Mouse (Mus musculus): ENCODE results near the gene Gm7694. TPM values are rescaled to one million over a fixed set of nuclear protein-coding genes. Genes with fewer than 3 reads are reported as not detected.

The Gm7694 gene
- total and polyA plus RNA-seq, 2 experiments from 2014 or later, result 2.9 to 3.9 TPM

DNA sequence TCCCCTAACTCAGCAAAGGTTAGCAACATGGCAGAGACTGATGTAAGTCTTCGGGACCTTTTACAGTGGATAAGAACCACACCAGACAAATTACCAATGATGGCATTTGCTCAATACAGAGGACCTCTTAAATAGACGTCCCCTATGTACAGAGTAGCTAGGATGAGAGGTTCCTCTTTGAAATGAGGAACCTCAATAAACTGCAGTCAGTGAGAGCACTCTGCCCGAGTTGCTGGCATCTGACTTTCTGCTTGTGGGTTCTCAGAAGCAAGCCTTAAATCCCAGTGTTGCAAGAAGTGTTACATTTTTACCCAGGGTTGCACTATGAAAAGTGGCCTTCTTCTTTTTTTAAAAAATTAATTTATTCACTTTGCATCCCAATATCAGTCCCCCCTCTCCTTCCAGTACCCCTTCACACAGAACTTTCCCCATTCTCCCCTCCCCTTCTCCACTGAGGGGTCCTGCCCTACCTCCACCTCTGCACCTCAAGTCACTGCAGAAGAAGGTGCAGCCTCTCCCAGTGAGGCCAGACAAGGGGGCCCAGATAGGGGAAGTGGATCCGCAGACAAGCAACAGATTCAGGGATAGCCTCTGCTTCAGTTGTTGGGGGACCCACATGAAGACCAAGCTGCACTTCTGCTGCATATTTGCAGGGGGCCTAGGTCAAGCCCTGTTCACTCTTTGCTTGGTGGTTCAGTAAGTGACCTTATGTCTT is 23.6 kb downstream of the Gm7694 start:
- H3K4me1 ChIP-seq (ENCODE audit: control insufficient read depth, insufficient read depth), result no peaks in the 10 kb centered on the region
- H3K27me3 ChIP-seq (ENCODE audit: control insufficient read depth, insufficient read depth, low read length), result no peaks in the 10 kb centered on the region
- no peak overlapping the region for H3K27ac ChIP-seq (ENCODE audit: low read depth)
- no peak for ATAC-seq (ENCODE audit: insufficient read depth, low read depth)
- H3K9me3 ChIP-seq (replicated peaks; ENCODE audit: control insufficient read depth, low read length), result no peaks in the 10 kb centered on the region
- H3K4me3 ChIP-seq (ENCODE audit: low read depth, low read length), result no peak overlapping the region
- H3K4me2 ChIP-seq (ENCODE audit: low read depth, low read length), result no peak overlapping the region
- no peak for DNase-seq (ENCODE audit: low spot score)
- no peaks in the 10 kb centered on the region for H3K36me3 ChIP-seq (replicated peaks; ENCODE audit: control insufficient read depth, insufficient read depth, low read length)
- WGBS, result 63% methylated on average over 4 of the region's 4 CpGs
- H3K9ac ChIP-seq (replicated peaks; ENCODE audit: low read depth, low read length), result no peak overlapping the region
- TF ChIP-seq EP300 (IDR thresholded peaks at IDR 0.05; ENCODE audit: low read depth) (no peak), CTCF (IDR thresholded peaks at IDR 0.05; ENCODE audit: low read depth) (no peak)

DNA sequence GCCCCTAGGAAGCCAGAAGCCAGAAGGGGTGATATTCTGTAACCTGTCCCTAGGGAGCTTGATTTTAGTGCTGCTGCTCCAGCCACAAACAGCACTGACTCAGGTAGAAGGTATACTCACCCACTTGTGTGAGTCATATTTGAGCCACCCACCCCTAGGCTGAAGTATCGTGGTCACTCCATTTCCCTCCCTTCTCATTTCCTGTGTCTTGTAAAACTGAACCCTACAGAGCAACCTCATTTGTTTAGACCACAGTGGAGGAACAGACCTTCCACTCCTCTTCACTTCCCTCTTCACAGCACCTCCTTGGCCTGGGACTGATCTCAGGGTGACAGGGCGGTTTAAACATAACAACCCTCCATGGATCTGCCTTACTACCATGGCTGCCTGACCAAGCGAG is 29.1 kb downstream of the Gm7694 start, which contains the start of gene Sh2d1b1:
Gene Sh2d1b1 (plus strand): TSS at position 305 of the 400 bp plus-strand sequence.
- DNase-seq (ENCODE audit: low spot score), result no peak
- H3K9ac ChIP-seq (replicated peaks; ENCODE audit: low read depth, low read length), result no peak within 1 kb of the TSS
- no peaks in the 10 kb centered on the region for H3K27me3 ChIP-seq (ENCODE audit: control insufficient read depth, insufficient read depth, low read length)
- WGBS, result 39% methylated on average over 2 of the region's 3 CpGs
- TF ChIP-seq CTCF (IDR thresholded peaks at IDR 0.05; ENCODE audit: low read depth) (no peak), EP300 (IDR thresholded peaks at IDR 0.05; ENCODE audit: low read depth) (no peak)
- H3K36me3 ChIP-seq (replicated peaks; ENCODE audit: control insufficient read depth, insufficient read depth, low read length), result no peaks in the 10 kb centered on the region
- no peak for ATAC-seq (ENCODE audit: insufficient read depth, low read depth)
- peaks cover 5% of the 10 kb centered on the region; the same call in 1 of the 2 replicates for H3K9me3 ChIP-seq (replicated peaks; ENCODE audit: control insufficient read depth, low read length)
- H3K4me2 ChIP-seq (ENCODE audit: low read depth, low read length), result no peak within 1 kb of the TSS
- H3K4me1 ChIP-seq (ENCODE audit: control insufficient read depth, insufficient read depth), result no peaks in the 10 kb centered on the region
- no peak within 1 kb of the TSS for H3K4me3 ChIP-seq (ENCODE audit: low read depth, low read length)
- no peak within 1 kb of the TSS for H3K27ac ChIP-seq (ENCODE audit: low read depth)

DNA sequence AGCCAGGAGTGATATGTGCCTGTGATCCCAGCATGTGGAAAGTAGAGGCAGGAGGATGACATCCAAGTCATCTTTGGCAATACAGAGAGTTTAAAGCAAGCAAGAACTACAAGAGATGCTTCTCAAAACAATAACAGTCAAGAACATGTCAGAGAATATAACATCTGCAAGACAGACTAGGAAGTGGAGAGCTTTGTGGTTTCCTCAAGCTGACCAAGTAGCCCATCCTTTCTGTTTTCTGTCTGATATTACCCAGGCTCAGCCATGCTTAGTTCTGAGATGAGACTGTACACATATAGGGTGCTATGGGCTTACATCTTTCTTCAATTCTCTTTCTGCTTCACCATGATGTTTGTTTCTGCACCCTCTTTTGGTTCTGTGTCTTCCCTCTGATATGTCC is 32.9 kb downstream of the Gm7694 start:
- no peaks in the 10 kb centered on the region for H3K36me3 ChIP-seq (replicated peaks; ENCODE audit: control insufficient read depth, insufficient read depth, low read length)
- no peak for ATAC-seq (ENCODE audit: insufficient read depth, low read depth)
- no peaks in the 10 kb centered on the region for H3K27me3 ChIP-seq (ENCODE audit: control insufficient read depth, insufficient read depth, low read length)
- no peak for TF ChIP-seq EP300 (IDR thresholded peaks at IDR 0.05; ENCODE audit: low read depth)
- no peak for TF ChIP-seq CTCF (IDR thresholded peaks at IDR 0.05; ENCODE audit: low read depth)
- H3K4me3 ChIP-seq (ENCODE audit: low read depth, low read length), result no peak overlapping the region
- peaks cover 5% of the 10 kb centered on the region; the same call in 1 of the 2 replicates for H3K9me3 ChIP-seq (replicated peaks; ENCODE audit: control insufficient read depth, low read length)
- no peaks in the 10 kb centered on the region for H3K4me1 ChIP-seq (ENCODE audit: control insufficient read depth, insufficient read depth)
- DNase-seq (ENCODE audit: low spot score), result no peak
- no peak overlapping the region for H3K27ac ChIP-seq (ENCODE audit: low read depth)
- H3K9ac ChIP-seq (replicated peaks; ENCODE audit: low read depth, low read length), result no peak overlapping the region
- no peak overlapping the region for H3K4me2 ChIP-seq (ENCODE audit: low read depth, low read length)

DNA sequence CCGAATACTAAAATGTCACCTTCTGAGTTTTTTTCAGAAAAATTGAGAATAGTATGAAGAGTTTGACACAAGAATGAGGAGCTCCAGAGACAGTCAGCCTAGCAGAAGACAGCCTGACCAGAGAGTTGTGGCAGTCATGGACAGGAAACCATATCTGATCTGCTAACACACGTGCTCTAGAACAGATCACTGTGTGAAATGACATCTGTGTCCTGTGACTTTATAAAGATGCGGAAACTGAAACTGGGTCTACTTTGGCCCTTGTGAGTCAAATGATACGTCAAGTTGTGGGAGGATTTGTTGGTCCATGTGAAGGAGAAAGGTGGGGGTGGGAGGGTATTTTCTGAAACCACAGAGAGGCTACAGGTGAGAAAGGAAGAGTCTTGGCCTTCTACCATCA is 35.4 kb downstream of the Gm7694 start:
- Histone ChIP-seq H3K4me1 (ENCODE audit: control insufficient read depth, insufficient read depth) (no peaks in the 10 kb centered on the region), H3K27me3 (ENCODE audit: control insufficient read depth, insufficient read depth, low read length) (no peaks in the 10 kb centered on the region), H3K4me3 (ENCODE audit: low read depth, low read length) (no peak overlapping the region), H3K9ac (replicated peaks; ENCODE audit: low read depth, low read length) (no peak overlapping the region), H3K4me2 (ENCODE audit: low read depth, low read length) (no peak overlapping the region), H3K36me3 (replicated peaks; ENCODE audit: control insufficient read depth, insufficient read depth, low read length) (no peaks in the 10 kb centered on the region), H3K27ac (ENCODE audit: low read depth) (no peak overlapping the region), H3K9me3 (replicated peaks; ENCODE audit: control insufficient read depth, low read length) (peaks cover 12% of the 10 kb centered on the region)
- 65% methylated on average over 4 of the region's 4 CpGs for WGBS
- ATAC-seq (ENCODE audit: insufficient read depth, low read depth), result no peak
- no peak for TF ChIP-seq CTCF (IDR thresholded peaks at IDR 0.05; ENCODE audit: low read depth)
- TF ChIP-seq EP300 (IDR thresholded peaks at IDR 0.05; ENCODE audit: low read depth), result no peak
- DNase-seq (ENCODE audit: low spot score), result no peak

DNA sequence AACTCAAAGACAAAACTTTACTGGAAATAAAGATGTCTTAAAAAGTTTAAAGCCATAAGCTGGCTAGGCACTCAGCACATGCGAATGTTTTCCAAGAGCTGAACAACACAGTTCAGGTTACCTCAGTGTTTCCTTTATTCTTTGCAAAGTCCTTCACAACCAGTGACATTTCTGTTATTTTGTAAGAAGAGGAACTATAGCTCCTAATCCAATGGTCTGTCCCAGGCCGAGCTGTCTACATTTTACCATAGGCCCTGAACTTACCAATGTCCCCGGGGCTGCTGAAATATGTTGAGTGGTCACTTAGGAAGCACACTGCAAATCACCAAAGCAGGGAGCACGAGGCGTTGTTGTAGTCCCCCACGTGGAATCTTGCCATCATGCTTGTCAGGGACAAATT is 35.9 kb downstream of the Gm7694 start:
- Histone ChIP-seq H3K9me3 (replicated peaks; ENCODE audit: control insufficient read depth, low read length) (peaks cover 7% of the 10 kb centered on the region), H3K9ac (replicated peaks; ENCODE audit: low read depth, low read length) (no peak overlapping the region), H3K36me3 (replicated peaks; ENCODE audit: control insufficient read depth, insufficient read depth, low read length) (no peaks in the 10 kb centered on the region), H3K27ac (ENCODE audit: low read depth) (no peak overlapping the region), H3K4me1 (ENCODE audit: control insufficient read depth, insufficient read depth) (no peaks in the 10 kb centered on the region), H3K27me3 (ENCODE audit: control insufficient read depth, insufficient read depth, low read length) (no peaks in the 10 kb centered on the region), H3K4me2 (ENCODE audit: low read depth, low read length) (no peak overlapping the region), H3K4me3 (ENCODE audit: low read depth, low read length) (no peak overlapping the region)
- WGBS, result 64% methylated on average over 6 of the region's 6 CpGs
- ATAC-seq (ENCODE audit: insufficient read depth, low read depth) (no peak), DNase-seq (ENCODE audit: low spot score) (no peak)
- TF ChIP-seq EP300 (IDR thresholded peaks at IDR 0.05; ENCODE audit: low read depth) (no peak), CTCF (IDR thresholded peaks at IDR 0.05; ENCODE audit: low read depth) (no peak)

DNA sequence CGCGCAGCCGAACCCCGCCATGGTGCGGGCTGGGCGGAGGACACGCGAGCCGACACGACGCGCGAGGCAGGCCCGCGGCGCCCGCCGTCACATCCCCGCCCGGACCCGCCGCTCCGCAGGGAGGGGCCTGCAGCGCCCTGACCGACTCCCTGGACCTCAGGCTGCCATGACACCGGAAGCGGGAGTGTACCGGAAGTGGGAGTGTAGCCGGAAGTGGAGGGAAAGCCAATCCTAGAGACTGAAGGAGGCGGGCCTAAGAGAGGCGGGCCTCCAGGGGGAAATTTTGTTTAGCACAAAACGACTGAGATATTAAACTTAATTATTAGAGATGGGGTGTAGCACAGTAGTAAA is 50.6 kb downstream of the Gm7694 start:
- DNase-seq (ENCODE audit: low spot score) (peak; percentile 89), ATAC-seq (ENCODE audit: insufficient read depth, low read depth) (peak; percentile 100)
- H3K4me1 ChIP-seq (ENCODE audit: control insufficient read depth, insufficient read depth), result no peaks in the 10 kb centered on the region
- H3K4me3 ChIP-seq (ENCODE audit: low read depth, low read length), result peak overlapping the region; percentile 59
- peak overlapping the region; percentile 54; the same call in 1 of the 2 replicates for H3K27ac ChIP-seq (ENCODE audit: low read depth)
- H3K9me3 ChIP-seq (replicated peaks; ENCODE audit: control insufficient read depth, low read length), result no peaks in the 10 kb centered on the region
- 2% methylated on average over 25 of the region's 32 CpGs for WGBS
- H3K36me3 ChIP-seq (replicated peaks; ENCODE audit: control insufficient read depth, insufficient read depth, low read length), result no peaks in the 10 kb centered on the region
- H3K27me3 ChIP-seq (ENCODE audit: control insufficient read depth, insufficient read depth, low read length), result no peaks in the 10 kb centered on the region
- peak overlapping the region; percentile 70 for H3K4me2 ChIP-seq (ENCODE audit: low read depth, low read length)
- TF ChIP-seq CTCF (IDR thresholded peaks at IDR 0.05; ENCODE audit: low read depth) (no peak), EP300 (IDR thresholded peaks at IDR 0.05; ENCODE audit: low read depth) (no peak)
- H3K9ac ChIP-seq (replicated peaks; ENCODE audit: low read depth, low read length), result peak overlapping the region; percentile 61
